ENCODE assay signal across 23 mouse cellular contexts in genomic region chr16:35052191-35052590, GRCm38 (mm10). TPM values are rescaled to one million over a fixed set of nuclear protein-coding genes. Genes with fewer than 3 reads are reported as not detected.
DNase-seq lines count a peak whose midpoint lies in the region; ATAC-seq and TF ChIP-seq lines count a peak whose summit lies in the region.
"Had no signal": no experiment of that assay in that cellular context is flagged by ENCODE, and none has a peak within 500 bp of the region (broad histone marks: within the 10 kb centered on the region; RNA-seq: fewer than 3 reads in every experiment).

No protein-coding gene starts in this region.

- H3K9ac ChIP-seq in intestine, embryonic 15.5 days, result no peak overlapping the region
- H3K9ac ChIP-seq in intestine, postnatal 0 days (ENCODE audit: low read depth, low read length), result no peak overlapping the region
- H3K9ac ChIP-seq: embryonic facial prominence, embryonic 12.5 days; forebrain, embryonic 13.5 days; forebrain, embryonic 15.5 days; forebrain, postnatal 0 days had no signal

- H3K4me2 ChIP-seq in intestine, embryonic 15.5 days (replicated peaks), result no peak overlapping the region
- H3K4me2 ChIP-seq in intestine, postnatal 0 days (replicated peaks; ENCODE audit: low read depth), result no peak overlapping the region
- H3K4me2 ChIP-seq: embryonic facial prominence, embryonic 12.5 days; forebrain, embryonic 13.5 days; forebrain, embryonic 15.5 days had no signal

- no peaks in the 10 kb centered on the region for H3K9me3 ChIP-seq in intestine, embryonic 15.5 days
- H3K9me3 ChIP-seq in intestine, postnatal 0 days (ENCODE audit: control insufficient read depth), result no peaks in the 10 kb centered on the region
- H3K9me3 ChIP-seq: embryonic facial prominence, embryonic 10.5 days; embryonic facial prominence, embryonic 12.5 days; forebrain, embryonic 13.5 days; forebrain, embryonic 15.5 days; G1E had no signal

- WGBS in intestine, embryonic 15.5 days, result 93% methylated on average over 1 of the region's 1 CpGs
- WGBS in intestine, postnatal 0 days, result 85% methylated on average over 1 of the region's 1 CpGs

- peak; percentile 74 for DNase-seq in heart, adult 11 months
- no peak for DNase-seq in heart, postnatal 10 days
- no peak for DNase-seq in cerebellum, postnatal 14 days
- DNase-seq: adrenal gland, adult 8-10 months; adrenal gland, postnatal 14 days; B cell, adult 2 months; cerebellum, adult 11 months; cerebellum, adult 18-20 months; cerebellum, adult 8-10 months; cerebellum, adult 9-11 months; cerebellum, postnatal 25 days; forebrain, postnatal 0 days had no signal

- 0 out of 2 replicates have a peak, but pooled peaks cover 3% of the 10 kb centered on the region for H3K4me1 ChIP-seq in intestine, embryonic 15.5 days (replicated peaks)
- H3K4me1 ChIP-seq in intestine, postnatal 0 days (replicated peaks; ENCODE audit: control insufficient read depth, insufficient read depth, low read length), result peaks cover 9% of the 10 kb centered on the region; the same call in 1 of the 2 replicates

- TF ChIP-seq CTCF in intestine, postnatal 0 days (IDR thresholded peaks at IDR 0.05; ENCODE audit: low read depth), result no peak

- no peak for ATAC-seq in intestine, embryonic 15.5 days
- ATAC-seq in intestine, postnatal 0 days, result no peak
- ATAC-seq: activated CD4-positive, CD25-positive, alpha-beta regulatory T cell, adult 4 months; CD4-positive, CD25-positive, alpha-beta regulatory T cell, adult 4 months; forebrain, embryonic 13.5 days; forebrain, embryonic 15.5 days; forebrain, postnatal 0 days; Patski had no signal

- H3K36me3 ChIP-seq in intestine, embryonic 15.5 days, result no peaks in the 10 kb centered on the region
- H3K36me3 ChIP-seq in intestine, postnatal 0 days (ENCODE audit: control insufficient read depth, insufficient read depth), result no peaks in the 10 kb centered on the region; the same call in 1 of the 2 replicates
- H3K36me3 ChIP-seq: embryonic facial prominence, embryonic 12.5 days; forebrain, embryonic 15.5 days had no signal

- H3K4me3 ChIP-seq in intestine, embryonic 15.5 days (replicated peaks), result no peak overlapping the region
- H3K4me3 ChIP-seq in intestine, postnatal 0 days (ENCODE audit: low read depth, low read length), result no peak overlapping the region
- H3K4me3 ChIP-seq: embryonic facial prominence, embryonic 10.5 days; embryonic facial prominence, embryonic 12.5 days; forebrain, embryonic 13.5 days; forebrain, embryonic 15.5 days had no signal

- intact Hi-C loops in heart, postnatal 10 days (cut with DNase I), result loop anchor here (10.0 kb wide), 1 partner anchor 673 kb away; no protein-coding TSS in a partner anchor

- H3K27ac ChIP-seq in intestine, embryonic 15.5 days, result peak overlapping the region; percentile 37
- H3K27ac ChIP-seq in intestine, postnatal 0 days (ENCODE audit: low read depth, low read length), result peak overlapping the region; percentile 57
- H3K27ac ChIP-seq: embryonic facial prominence, embryonic 10.5 days; embryonic facial prominence, embryonic 12.5 days; forebrain, embryonic 13.5 days; forebrain, embryonic 15.5 days had no signal

- H3K27me3 ChIP-seq in intestine, embryonic 15.5 days (replicated peaks), result no peaks in the 10 kb centered on the region
- no peaks in the 10 kb centered on the region for H3K27me3 ChIP-seq in intestine, postnatal 0 days (replicated peaks; ENCODE audit: control insufficient read depth, insufficient read depth, low read length)
- H3K27me3 ChIP-seq: CH12.LX; embryonic facial prominence, embryonic 12.5 days; forebrain, embryonic 13.5 days; forebrain, embryonic 15.5 days; Patski had no signal

RNA-seq across cellular contexts. Expression of gene Hacd2, which starts 30.0 kb away (rescaled TPM):
- total RNA-seq in heart, postnatal 10 days (2021), result 10 to 100 TPM; 11.3 to 15.8 TPM
- polyA plus RNA-seq in intestine, embryonic 15.5 days (2015; fragmentation: Nextera tagmentation; extraction: Ambion mirVana), result 92.3 and 112 TPM in 2 replicates
- polyA plus RNA-seq in intestine, postnatal 0 days (2015; fragmentation: Nextera tagmentation; extraction: Ambion mirVana), result 78.7 and 80.2 TPM in 2 replicates
